Mouse (Mus musculus): ENCODE measurements around the gene Cavin1.

Cavin1 gene

GRCm38 (mm10) chr11:100981236-100981635 is 10.5 kb upstream of the Cavin1 start:
- no peak for DNase-seq (ENCODE audit: low read depth, low spot score)

GRCm38 (mm10) chr11:100980438-100980837 is 9.8 kb upstream of the Cavin1 start:
- no peak for DNase-seq (ENCODE audit: low read depth, low spot score)

- DNase-seq (ENCODE audit: low read depth, low spot score), result no peak
Observed at GRCm38 (mm10) chr11:100979887-100980286, 9.2 kb upstream of the Cavin1 start.

GRCm38 (mm10) chr11:100975241-100975640 is 4.6 kb upstream of the Cavin1 start:
- DNase-seq (ENCODE audit: low read depth, low spot score), result no peak

- no peak for DNase-seq (ENCODE audit: low read depth, low spot score)
Observed at GRCm38 (mm10) chr11:100974381-100974970, 3.8 kb upstream of the Cavin1 start.

- DNase-seq (ENCODE audit: low read depth, low spot score), result no peak
Observed at GRCm38 (mm10) chr11:100973245-100973644, 2.6 kb upstream of the Cavin1 start.

- no peak for DNase-seq (ENCODE audit: low read depth, low spot score)
Observed at GRCm38 (mm10) chr11:100971455-100971854, 768 bp upstream of the Cavin1 start.

GRCm38 (mm10) chr11:100969744-100970556 is 737 bp downstream of the Cavin1 start:
- DNase-seq (ENCODE audit: low read depth, low spot score), result no peak

- no peak for DNase-seq (ENCODE audit: low read depth, low spot score)
Observed at GRCm38 (mm10) chr11:100969189-100969743, 1.4 kb downstream of the Cavin1 start.

GRCm38 (mm10) chr11:100968501-100968900 is 2.2 kb downstream of the Cavin1 start:
- DNase-seq (ENCODE audit: low read depth, low spot score), result no peak

- no peak for DNase-seq (ENCODE audit: low read depth, low spot score)
Observed at GRCm38 (mm10) chr11:100967881-100968420, 2.7 kb downstream of the Cavin1 start.

- no peak for DNase-seq (ENCODE audit: low read depth, low spot score)
Observed at GRCm38 (mm10) chr11:100967376-100967775, 3.3 kb downstream of the Cavin1 start.

GRCm38 (mm10) chr11:100965760-100966159 is 4.9 kb downstream of the Cavin1 start:
- no peak for DNase-seq (ENCODE audit: low read depth, low spot score)

- DNase-seq (ENCODE audit: low read depth, low spot score), result no peak
Observed at GRCm38 (mm10) chr11:100964901-100965542, 5.7 kb downstream of the Cavin1 start.

GRCm38 (mm10) chr11:100964180-100964579 is 6.5 kb downstream of the Cavin1 start:
- no peak for DNase-seq (ENCODE audit: low read depth, low spot score)

- no peak for DNase-seq (ENCODE audit: low read depth, low spot score)
Observed at GRCm38 (mm10) chr11:100963647-100964046, 7.0 kb downstream of the Cavin1 start.

GRCm38 (mm10) chr11:100962371-100962911 is 8.2 kb downstream of the Cavin1 start:
- no peak for DNase-seq (ENCODE audit: low read depth, low spot score)

- DNase-seq (ENCODE audit: low read depth, low spot score), result no peak
Observed at GRCm38 (mm10) chr11:100960540-100960939, 10.1 kb downstream of the Cavin1 start.

GRCm38 (mm10) chr11:100959826-100960225 is 10.9 kb downstream of the Cavin1 start:
- DNase-seq (ENCODE audit: low read depth, low spot score), result no peak

GRCm38 (mm10) chr11:100959464-100959810 is 11.2 kb downstream of the Cavin1 start:
- DNase-seq (ENCODE audit: low read depth, low spot score), result no peak

- DNase-seq (ENCODE audit: low read depth, low spot score), result no peak
Observed at GRCm38 (mm10) chr11:100958613-100959463, 11.8 kb downstream of the Cavin1 start.

Data from retina, postnatal 7 days (tissue).